Mouse (Mus musculus): ENCODE measurements around the gene Klf13.

Gene Klf13

DNA sequence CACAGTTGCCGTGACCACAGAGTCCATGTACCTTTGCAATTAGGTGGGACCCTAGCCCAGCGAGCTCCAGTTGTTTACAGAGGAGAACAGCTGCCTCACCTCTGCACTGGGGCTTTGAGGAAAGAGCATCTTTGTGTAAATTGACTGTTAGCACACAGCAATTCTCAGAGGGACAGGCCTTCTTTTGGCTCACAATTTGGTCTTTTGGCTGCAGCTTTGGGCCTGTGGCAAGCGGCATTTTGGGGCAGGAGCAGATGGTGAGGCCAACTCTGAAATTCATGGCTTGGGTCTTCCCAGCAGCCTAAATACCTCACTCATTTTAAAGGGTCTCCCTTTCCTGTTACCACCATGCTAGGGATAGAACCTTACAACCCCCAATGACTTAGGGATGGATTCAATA lies 10.5 kb upstream of the Klf13 start:
- DNase-seq (ENCODE audit: low spot score), result no peak

- DNase-seq (ENCODE audit: low spot score), result no peak
Measured at GRCm38 (mm10) chr7:63947514-63948487, 9.1 kb upstream of the Klf13 start.

DNA sequence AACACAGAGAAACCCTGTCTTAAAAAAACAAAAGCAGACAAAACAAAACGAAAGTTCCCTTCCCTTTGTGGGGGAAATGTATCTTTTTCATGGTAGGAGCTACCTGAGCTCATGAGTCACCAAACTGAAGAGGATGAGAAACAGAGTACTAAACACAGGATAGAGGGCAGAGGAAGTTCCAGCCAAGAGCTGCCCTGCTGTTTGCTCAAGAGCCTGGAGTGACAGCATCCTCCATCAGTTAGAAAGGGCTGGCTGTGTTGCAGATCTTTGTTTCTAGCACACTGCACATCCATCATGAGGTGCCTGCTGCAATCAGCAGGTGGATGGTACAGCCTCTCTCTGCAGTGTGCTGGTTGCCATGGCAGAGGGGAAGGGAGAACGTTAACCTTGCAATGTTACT lies 5.2 kb upstream of the Klf13 start:
- no peak for DNase-seq (ENCODE audit: low spot score)

GRCm38 (mm10) chr7:63941501-63941900 lies 2.8 kb upstream of the Klf13 start:
- DNase-seq (ENCODE audit: low spot score), result no peak

DNA sequence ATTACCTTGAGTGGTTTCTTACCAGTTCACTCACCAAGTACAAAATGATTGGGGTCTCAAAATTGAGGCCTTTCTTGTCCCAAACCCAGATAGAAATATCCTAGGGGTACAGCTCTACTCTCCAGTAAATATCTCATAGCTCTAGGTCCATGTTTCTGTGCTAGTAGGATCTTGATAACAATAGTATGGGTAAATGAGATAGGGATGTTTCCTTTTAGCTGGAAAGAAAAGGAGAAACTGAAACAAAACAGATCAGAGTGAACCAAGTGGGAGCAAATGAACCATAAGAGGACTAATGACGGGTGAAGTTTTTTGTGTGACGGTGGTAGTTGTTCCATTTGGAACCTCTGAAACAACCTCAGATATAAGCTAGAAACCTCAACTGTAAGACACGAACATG lies 2.3 kb upstream of the Klf13 start:
- DNase-seq (ENCODE audit: low spot score), result no peak

- DNase-seq (ENCODE audit: low spot score), result no peak
Measured at GRCm38 (mm10) chr7:63940321-63940720, 1.6 kb upstream of the Klf13 start.

DNA sequence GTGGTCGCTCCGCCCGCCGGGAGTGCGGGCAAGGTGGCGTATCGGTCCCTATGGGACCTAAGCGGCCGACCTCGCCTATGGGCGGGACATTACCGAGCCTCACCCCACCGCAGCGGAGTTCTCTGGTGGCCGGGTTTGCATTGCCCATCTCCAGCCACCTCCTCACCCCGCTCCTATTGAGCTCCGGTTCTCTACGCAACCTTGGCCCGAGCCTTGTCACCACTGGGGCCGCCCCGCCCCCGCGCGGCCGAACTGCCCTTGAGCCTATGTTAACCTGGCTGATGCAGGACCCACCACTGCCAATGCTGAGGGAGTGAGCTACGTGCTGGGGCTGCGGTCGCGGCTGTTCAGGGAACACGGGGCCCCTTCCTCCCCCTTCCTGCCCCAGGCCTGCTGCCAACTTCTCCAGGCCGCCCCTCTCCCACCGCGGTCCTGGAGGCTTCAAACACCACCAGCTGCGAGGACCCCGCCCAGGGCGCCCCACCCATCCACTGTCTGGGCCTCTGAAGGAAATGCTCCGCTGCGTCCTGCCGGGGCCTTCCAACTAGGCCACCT lies 759 bp upstream of the Klf13 start:
- peak; percentile 73 for DNase-seq (ENCODE audit: low spot score)

GRCm38 (mm10) chr7:63938066-63938913 lies 425 bp downstream of the Klf13 start:
- DNase-seq (ENCODE audit: low spot score), result no peak

DNA sequence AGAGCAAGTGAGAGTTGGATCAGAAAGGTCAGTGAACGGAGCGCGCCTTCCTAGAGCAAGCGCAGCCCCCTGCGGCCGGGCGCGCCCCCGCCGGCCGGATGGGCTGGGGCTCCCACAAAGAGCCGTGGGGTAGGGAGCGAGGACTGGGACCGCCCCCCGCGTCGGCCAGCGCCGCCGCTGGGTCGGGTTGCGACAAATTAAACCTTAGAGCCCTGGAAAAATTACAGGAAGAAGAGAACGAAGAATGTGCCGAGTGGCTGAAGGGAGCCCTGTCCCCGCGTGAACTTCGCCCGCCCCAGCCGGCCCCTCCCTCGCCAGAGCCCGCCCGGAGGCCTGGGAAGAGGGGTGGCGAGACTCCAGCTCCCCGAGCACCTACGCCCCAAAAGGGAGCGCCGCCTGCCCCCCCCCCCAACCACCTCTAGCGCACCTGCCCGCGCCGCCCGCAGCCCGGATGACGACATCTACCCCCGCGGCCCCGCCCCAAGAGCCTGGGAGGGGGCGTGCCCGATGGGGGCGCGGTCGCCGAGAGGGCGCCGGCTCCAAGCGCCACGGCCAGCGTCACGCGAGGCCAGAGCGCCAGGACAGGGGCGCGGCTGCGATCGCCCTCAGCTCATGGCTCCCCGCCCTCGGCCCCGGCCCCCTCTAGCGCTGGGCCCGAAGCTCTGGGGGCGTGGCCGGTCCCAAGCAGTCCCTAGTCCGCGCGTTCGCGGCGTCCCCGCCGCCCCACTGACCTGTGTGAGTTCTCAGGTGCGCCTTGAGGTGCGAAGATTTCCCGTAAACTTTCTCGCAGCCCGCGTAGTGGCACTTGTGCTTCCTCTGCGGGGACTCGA lies 1.3 kb downstream of the Klf13 start:
- DNase-seq (ENCODE audit: low spot score), result peak; percentile 80

GRCm38 (mm10) chr7:63936986-63937235 lies 1.8 kb downstream of the Klf13 start:
- no peak for DNase-seq (ENCODE audit: low spot score)

- peak; percentile 59 for DNase-seq (ENCODE audit: low spot score)
Measured at GRCm38 (mm10) chr7:63936188-63936985, 2.3 kb downstream of the Klf13 start.

DNA sequence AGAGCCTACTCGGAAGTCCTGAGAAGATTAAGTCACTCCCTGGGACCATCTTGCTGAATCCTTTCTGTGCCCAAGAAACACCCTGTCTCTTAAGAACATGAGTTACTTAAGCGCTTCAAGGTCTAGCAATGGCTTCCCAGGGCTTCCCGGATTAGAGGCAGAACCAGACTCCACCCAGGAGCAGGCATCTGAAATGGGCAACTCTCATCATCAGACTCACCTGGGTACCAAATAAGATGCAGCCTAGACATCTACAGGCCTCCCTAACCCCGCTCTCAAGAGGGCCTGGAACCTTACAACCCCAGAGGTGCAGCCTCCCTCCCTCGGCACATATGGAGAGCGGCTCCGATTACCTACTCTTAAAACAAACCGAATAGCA lies 2.9 kb downstream of the Klf13 start:
- no peak for DNase-seq (ENCODE audit: low spot score)

GRCm38 (mm10) chr7:63934530-63934929 lies 4.2 kb downstream of the Klf13 start:
- DNase-seq (ENCODE audit: low spot score), result no peak

GRCm38 (mm10) chr7:63933905-63934304 lies 4.8 kb downstream of the Klf13 start:
- DNase-seq (ENCODE audit: low spot score), result no peak

DNA sequence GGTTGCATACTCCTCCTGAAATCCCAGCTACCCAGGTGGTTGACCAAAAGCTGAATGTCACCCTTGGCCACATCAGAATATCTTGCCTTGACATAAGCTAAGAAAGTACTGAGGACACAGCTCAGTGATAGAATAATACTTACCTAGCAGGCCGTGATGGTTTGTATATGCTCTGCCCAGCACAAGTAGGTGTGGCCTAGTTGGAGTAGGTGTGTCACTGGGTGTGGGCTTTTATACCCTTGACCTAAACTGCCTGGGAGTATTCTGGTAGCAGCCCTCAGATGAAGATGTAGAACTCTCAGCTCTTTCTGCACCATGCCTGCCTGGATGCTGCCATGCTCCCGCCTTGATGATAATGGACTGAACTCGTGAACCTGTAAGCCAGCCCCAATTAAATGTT lies 6.3 kb downstream of the Klf13 start:
- DNase-seq (ENCODE audit: low spot score), result no peak

DNA sequence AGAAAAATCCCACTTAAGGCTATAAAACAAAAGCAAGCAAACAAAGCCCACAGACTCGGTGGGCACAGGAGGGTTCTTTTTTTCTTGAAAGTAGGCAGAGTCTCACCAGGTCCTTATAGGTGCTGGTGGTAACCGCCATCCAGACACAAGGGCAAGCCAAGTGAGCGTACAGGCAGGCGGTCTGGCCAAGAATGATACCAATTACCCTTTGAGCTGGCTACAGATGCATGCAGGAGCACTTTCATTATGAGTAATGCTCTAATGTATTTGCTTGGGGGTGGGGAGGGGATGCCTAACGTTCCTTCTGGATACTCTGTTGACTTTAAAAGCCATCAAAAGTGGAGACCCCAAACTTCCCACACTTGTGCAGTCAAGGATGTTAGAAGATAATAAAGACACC lies 7.9 kb downstream of the Klf13 start:
- no peak for DNase-seq (ENCODE audit: low spot score)

DNA sequence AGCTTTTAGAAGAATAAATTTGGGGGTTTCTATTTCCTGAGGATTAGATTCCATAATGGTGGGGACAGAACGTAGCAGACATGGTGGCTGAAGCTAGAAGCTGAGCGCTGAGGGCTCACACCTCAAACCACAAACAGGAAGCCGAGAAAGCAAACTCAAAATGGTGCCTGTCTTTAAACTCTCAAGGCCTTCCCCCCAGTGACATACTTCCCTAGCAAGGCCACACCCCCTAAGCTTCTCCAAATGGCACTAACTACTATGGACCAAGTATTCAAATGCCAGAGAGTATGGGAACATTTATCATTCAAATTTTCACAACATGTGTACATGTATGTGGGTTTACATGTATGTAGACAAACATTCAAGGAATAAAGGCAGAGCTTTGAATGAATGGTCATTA lies 8.6 kb downstream of the Klf13 start:
- no peak for DNase-seq (ENCODE audit: low spot score)

GRCm38 (mm10) chr7:63929080-63929479 lies 9.6 kb downstream of the Klf13 start:
- DNase-seq (ENCODE audit: low spot score), result no peak

DNA sequence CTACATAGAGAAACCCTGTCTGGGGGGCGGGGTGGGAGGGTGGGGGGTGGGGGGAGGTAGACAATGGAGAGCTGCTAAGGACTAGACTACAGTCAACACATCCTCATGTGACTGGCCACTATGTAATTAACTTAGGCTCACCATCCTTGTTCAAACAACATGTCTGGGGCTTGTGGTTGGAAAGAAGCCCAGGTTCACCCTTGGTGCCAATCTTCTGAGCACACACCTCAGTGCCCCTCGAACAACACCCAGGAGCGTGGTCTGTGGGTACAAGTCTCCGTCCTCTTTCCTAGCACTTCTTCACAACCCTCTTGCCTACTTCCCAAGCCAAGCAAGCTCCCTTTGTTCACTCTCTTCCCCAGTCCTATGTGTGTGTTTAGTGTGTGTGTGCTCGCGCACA lies 11.6 kb downstream of the Klf13 start:
- no peak for DNase-seq (ENCODE audit: low spot score)

GRCm38 (mm10) chr7:63926492-63926891 lies 12.2 kb downstream of the Klf13 start:
- DNase-seq (ENCODE audit: low spot score), result no peak

Data from retina, embryonic 14.5 days (tissue).